Mouse (Mus musculus) lung, postnatal 4 days (tissue): ENCODE results near the gene Clpsl2.
A peak's percentile ranks its signal among the peaks of the same experiment; 100 is the strongest.

Source experiments
- DNase-seq, 2 experiments: peaks; one replicate each; pipeline ENCODE4 v3.0.0; 2021

Clpsl2 gene

DNA sequence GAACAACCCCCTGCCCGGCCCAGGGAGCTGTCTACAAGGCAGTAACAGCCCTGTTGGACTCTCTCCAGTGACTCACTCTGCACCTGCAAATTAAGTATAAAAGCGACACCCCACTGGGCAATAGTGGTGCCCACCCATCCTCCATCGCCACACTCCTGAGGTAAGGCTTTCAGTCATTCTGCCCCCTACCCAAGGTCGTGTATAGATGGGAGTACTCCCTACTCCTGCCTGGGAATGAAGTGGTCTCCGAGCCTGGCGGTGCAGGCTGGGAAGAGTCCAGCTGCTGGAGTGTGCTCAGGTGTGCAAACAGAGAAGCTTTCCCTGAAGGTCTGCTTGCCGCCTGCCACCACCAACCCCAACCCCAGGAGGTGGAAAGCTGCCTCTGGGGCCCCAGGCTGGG is 12.4 kb downstream of the Clpsl2 start:
- peak; percentile 10 to 39 for DNase-seq

DNA sequence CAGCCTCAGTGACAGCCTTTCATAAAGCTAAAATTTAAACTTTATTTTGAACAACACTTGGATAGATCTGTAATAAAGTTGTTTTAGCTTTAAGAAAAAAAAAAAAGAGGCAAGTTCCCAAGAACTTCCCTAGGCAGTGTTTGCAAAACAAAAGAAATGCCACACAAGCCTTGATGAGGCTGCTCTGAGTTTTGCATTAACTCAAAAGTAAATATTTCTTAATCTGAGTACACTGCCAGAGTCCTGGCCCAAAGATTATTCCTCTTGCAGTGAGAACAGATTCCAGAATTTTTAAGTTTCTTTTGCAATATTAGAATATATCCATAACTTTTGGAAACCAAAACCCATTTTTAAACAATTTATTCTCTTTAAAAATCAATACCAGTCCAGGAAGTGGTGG is 16.0 kb downstream of the Clpsl2 start:
- no peak for DNase-seq

DNA sequence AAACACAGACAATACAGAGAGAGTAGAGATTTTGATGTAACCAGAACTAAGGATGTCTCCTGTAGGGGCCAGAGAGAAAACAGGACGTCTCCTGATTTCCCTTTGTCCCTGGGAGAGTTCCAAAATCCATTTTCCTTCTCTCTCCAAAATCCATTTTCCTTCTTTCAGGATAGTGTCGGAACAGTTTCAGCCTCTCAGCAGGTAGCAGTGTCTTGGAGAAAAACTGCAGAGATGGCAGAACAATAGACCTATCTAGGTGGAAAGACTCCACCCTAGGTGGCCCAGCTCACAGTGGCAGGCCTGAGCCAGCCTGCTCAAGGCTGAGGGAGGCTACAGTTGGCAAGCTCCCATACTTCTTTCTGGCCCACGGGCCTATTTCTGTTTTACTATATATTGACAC is 18.3 kb downstream of the Clpsl2 start:
- no peak for DNase-seq

DNA sequence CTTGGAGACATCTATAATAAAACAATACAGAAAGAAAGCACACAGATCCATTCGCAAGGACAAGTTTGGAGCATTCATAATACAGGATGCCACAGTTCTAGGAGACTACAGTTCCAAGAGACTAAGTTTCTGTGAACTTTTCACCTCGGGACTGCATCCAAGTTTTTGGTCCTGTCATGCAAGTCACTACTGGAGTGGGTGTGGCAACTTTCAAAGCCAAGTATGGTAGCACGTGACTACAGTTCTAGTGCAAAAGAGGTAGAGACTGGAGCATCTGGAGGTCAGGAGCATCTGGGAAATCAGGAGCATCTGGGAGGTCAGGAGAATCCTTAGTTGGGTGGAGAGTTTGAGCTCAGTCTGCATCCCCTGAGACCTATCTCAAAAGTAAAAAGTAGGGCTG is 22.7 kb downstream of the Clpsl2 start:
- no peak for DNase-seq

DNA sequence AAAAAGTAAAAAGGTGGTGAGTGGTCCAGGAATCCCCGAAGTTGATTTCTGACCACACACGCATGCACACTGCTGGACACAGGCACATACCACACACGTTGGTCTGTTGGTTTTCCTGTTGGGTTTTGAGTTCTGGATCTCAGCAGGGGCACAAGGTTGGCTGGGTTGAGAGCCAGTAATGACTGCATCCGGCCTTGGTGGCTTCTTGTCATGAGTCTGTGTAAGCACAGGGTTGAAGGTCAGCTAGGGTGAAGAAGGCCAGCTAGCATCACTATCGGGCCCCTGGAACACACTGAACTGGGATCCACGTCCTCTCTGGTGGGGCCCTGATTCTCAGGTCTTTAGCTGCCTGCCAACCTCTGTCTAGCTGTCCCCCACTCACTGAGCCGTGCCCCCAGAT is 23.3 kb downstream of the Clpsl2 start:
- DNase-seq = no peak

DNA sequence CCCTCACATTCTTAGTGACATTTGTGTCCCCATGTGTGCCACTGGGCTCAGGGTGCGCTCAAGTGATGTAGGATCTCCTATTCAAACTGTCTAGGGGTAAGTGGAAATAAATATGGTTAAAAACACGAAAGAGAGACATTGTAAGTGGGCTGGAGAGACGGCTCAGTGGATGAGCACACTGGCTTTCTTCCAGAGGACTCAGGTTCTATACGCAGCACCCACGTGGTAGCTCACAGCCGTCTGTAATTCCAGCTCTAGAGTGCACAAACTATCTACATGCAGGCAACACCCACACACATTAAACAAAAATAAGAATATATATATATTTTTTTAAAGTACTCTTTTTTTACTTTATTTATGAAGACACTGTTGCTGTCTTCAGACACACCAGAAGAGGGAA is 23.7 kb downstream of the Clpsl2 start:
- DNase-seq = no peak

DNA sequence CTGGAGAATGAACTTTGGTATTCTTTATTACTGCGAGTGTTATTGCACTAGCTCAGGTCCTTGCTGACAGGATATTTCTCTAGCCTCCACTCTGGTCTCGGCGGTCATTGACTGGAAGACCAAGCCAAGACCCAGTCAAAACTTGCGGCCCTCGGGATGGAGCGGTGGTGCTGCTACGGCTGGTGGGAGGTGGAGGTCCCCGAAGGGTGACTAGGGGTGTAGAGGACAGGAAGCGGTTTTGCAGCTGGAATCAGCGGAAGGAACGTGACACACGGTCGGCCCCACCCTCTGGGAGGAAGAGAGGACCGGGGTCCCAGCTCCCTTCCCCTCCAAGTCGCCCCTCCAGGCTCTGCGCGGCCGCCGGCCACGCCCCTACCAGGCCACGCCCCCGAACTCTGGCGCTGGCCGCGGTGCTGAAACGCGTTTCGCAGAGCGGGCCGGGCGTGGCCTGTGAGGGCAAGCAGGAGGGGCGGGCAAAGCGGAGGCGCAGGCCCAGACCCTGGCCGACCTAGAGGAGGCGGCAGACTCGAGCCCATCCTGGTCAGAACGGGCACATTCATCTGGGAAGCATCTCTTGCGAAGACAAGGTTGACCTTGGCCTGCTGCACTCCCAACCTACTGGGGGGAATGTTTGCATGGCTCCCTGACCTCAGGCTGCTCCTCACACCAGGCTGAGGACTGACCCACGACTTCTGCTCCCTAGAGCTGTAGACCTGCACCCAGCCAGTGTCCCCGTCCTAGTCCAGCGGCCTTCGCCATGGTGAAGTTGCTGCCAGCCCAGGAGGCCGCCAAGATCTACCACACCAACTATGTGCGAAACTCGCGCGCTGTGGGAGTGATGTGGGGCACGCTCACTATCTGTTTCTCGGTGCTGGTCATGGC is 26.3 kb downstream of the Clpsl2 start, which contains the start of gene Lhfpl5:
TSS of gene Lhfpl5 (plus strand) at position 398 of the 882 bp plus-strand sequence.
- peak; percentile 56 to 60 for DNase-seq

DNA sequence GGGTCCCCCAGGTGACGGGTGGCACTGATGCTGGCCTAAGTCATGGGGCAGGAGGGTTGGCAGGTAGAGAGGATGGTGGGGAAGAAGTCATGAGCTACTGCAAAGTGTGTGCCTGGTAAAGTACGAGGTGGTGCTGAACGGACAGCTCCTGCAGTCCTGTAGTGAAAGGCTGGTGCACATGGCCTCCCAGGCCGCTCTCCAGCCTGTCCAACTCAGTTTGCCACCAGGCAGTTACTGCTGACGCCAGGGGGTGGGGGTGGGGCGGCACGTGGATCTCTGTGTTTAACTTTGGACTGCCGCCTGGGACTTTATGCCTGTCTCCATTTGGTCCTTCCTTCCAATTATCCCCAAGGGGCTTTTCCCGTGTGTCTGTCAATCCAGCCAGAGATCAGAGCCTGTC is 31.2 kb downstream of the Clpsl2 start:
- peak; percentile 73 to 75 for DNase-seq

DNA sequence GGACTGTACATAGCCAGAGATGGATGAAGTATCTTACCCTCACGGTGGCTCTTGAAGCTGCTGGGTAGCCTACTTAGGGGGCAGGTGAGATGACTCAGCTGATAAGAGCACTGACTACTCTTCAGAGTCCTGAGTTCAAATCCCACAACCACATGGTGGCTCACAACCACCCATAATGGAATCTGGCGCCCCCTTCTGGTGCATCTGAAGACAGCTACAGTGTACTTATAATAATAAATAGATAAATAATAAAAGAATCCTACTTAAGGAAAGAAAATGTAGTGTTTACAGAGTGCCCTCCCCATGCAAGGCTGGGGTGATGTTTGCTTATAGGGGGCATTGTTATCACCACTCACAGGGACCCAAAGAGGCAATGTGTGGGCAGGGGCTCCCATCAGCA is 31.8 kb downstream of the Clpsl2 start:
- DNase-seq = no peak

DNA sequence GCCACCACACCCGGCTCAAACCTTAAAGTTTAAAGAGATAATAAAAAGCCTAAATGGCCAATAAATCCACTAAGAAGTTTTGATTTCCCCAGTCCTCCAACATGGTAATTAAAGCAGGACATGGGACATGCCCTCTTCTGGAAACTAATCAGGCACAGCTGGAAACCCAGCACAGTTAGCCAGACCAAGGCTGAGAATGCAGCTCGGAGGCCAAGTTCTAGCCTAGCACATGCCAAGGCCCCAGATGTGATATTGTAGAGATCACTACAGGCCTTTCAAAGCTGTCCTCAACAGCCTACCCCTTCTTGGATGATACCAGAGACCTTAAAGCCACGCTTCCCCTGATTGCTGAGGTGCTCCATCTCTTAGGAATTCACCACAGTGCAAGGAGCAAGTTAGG is 37.3 kb downstream of the Clpsl2 start:
- peak in 1 of 2 experiments; percentile 50 for DNase-seq

DNA sequence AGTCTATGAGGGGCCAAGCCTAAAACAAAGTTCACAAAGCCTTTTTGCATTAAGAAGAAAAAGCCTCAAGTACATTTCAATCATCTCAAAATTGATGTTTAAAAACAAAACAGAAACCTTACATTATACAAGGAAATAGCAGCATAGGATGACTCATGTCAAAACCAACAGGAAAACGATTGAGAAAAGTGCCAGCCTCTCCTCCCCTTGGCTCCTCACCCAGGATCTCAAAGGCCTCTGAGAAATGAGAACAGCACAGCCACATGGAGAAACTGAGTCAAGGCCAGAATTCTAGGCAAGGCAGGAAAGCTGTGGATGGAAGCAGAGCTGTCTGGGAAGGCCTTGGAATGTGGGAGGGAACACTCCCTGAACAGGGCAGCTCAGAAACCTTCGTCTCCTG is 39.4 kb downstream of the Clpsl2 start:
- no peak for DNase-seq

DNA sequence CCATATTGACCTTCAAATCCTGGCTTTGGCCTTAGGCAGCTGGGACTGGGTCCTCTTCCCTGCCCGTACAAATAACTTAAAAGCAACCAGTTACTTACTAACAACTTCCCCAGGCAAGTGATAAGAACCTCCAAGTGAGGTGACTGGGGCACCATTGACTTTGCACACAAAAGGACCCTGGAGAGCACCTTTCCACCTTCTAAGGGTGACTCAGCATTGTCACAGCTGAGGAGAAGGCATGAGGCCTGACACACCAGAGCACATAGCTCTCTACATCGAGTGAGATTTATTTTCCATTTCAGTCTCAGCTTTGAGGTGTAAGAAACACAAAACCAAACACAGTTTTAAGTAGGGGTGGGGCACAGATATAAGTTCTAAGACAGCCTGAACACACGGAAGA is 41.4 kb downstream of the Clpsl2 start:
- DNase-seq = no peak

DNA sequence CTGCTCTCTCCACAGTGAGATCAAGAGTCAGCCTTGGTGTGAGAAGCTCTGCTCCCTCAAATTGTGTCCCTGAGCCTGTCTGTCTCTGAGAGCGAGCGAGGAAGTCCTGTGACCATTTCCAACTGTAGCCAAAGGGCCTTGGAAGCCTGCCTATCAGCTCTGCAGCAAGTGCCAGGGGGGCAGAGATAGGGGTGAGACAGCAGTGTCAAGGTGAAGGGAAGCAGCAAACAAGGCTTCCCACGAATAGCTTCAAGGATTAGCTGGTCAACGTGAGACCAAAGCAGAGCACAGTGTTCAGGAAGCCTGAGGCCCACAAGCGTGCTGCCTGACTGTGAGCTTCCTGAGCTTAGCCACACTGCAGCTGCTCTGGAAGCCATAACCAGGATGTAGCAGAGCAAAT is 42.3 kb downstream of the Clpsl2 start:
- no peak for DNase-seq

DNA sequence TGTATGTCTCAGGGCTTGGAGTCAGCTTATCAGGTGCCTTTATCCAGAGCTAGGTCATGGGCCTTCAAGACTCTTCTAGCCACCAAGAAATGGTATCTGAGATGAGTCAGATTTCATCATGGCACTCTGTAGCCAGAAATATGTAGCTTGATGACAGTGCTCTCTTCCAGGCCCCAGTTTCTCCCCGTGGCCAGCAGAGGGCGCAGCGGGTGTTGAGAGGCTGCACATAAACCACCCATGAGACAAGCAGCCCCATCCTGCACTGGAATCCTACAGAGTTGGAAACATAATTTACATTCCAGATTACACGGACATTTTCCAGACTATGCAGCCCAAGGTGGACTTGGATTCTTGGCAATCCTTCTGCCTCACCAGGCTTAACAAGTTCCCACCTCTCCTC is 43.8 kb downstream of the Clpsl2 start:
- DNase-seq = peak; percentile 76 to 82

DNA sequence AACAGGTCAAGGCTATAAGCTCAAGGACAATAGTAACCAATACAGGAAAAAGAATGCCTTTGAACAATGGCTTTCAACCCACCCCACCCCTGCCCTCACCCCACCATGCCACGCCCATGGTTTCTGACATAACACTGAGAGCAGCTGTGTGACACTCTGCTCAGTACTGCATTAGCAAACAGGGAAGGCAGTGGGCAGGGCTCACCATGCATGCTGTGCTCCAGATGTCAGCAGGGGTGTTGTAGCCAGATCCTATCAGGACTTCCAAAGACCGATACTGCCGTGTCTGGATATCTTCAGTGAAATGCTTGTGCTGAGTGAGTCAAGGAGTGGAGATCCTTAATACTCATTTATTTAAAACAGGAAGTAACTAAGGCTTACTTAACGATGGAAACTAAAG is 44.8 kb downstream of the Clpsl2 start:
- no peak for DNase-seq

DNA sequence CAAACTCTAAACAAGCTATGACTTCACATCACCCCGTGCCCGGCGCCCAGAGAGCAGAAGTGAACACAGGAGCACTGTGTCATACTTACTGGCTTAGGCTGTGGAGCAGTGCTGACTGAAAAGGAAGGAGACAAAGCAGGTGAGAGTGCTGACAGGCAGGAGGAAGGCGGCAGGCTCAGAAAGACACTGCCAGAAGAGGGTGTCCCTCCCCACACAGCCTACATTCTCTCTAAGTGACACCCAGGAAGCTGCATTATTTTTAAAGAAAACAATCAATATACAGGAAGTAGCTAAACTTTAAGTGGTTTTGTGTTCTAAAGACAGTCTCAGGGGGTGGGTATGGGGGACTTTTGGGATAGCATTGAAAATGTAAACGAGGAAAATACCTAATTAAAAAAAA is 51.6 kb downstream of the Clpsl2 start:
- DNase-seq = no peak

DNA sequence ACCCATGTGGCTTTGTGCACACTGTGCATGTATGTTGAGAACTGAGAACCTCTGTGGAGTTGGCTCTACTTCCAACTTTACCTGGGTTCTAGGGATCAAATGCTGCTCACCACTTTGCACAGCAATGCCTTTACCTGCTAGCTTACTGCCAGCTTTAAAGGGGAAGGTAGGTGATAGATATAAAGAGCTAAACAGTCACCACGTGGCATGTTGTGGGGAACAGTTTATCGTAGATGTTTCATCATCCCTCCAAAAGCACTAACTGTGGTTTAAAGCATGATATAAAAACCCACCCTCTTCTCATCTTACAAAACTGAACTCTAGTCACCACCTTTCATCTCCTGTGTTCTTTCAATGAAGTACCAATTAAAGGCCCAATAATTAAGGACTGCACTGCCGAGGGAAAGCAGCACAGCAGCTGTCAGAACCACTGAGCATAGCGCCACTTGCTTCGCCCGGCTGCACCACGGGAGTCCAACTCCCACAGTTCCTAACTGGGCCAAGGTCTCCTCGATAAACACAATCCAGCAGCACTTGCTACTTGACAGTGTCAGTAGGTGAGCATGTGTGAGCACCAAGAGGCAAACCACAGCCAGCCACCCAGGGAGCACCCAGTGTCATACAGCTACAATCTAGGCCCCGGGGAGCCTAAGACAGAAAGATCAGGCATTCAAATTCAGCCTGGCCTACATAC is 52.5 kb downstream of the Clpsl2 start:
- DNase-seq = no peak
